Mouse (Mus musculus): ENCODE results near the gene Gm21679.
"Not testable (repeated sequence)": the region's sequence is repeated elsewhere in the genome, so short reads cannot be mapped to it uniquely, and the experiment has no call there.

Gm21679 gene

DNA sequence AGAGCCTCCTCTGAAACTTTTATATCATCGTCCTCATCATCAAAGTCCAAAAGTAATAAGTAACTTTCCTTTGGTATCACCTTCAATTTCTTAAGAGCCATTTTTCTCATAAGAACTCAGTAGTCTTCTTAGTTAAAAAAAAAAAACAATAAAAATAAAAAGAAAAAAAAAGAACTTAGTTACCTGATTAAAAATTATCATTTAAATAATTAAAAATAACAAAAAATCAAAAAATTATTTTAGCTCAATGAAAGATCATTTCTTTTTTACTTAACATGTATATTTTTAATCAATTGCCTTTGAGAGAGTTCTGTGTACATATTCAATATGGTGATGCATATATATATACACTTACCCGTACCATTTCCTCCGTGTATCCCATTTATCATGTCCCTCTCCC lies at the start of gene Gm21679:
TSS of gene Gm21679 (minus strand) at position 101 of the 400 bp plus-strand sequence.
- DNase-seq (ENCODE audit: low spot score in 2 of 2) = not testable (repeated sequence)
